Mouse (Mus musculus): ENCODE results near the gene Tor1b. TPM values are rescaled to one million over a fixed set of nuclear protein-coding genes. Genes with fewer than 3 reads are reported as not detected.

The Tor1b gene
- polyA plus RNA-seq, 1 experiment from 2014 or later = 24.7 TPM

- Histone ChIP-seq H3K4me1 (no peaks in the 10 kb centered on the region), H3K27ac (replicated peaks) (no peak overlapping the region), H3K27me3 (replicated peaks; ENCODE audit: low read depth, poor library complexity, severe bottlenecking) (no peaks in the 10 kb centered on the region), H3K36me3 (replicated peaks) (peaks cover 61% of the 10 kb centered on the region), H3K4me3 (no peak overlapping the region), H3K9me3 (no peaks in the 10 kb centered on the region)
- DNase-seq (ENCODE audit: low spot score) = no peak
- WGBS = 91% methylated on average over 5 of the region's 5 CpGs
Observed at GRCm38 (mm10) chr2:31006434-31006833, 53.7 kb downstream of the Tor1b start.

- peaks cover 62% of the 10 kb centered on the region for H3K36me3 ChIP-seq (replicated peaks)
- H3K27ac ChIP-seq (replicated peaks) = no peak overlapping the region
- H3K9me3 ChIP-seq = no peaks in the 10 kb centered on the region
- no peaks in the 10 kb centered on the region for H3K27me3 ChIP-seq (replicated peaks; ENCODE audit: low read depth, poor library complexity, severe bottlenecking)
- no peak overlapping the region for H3K4me3 ChIP-seq
- no peak for DNase-seq (ENCODE audit: low spot score)
- no peaks in the 10 kb centered on the region for H3K4me1 ChIP-seq
- 90% methylated on average over 5 of the region's 5 CpGs for WGBS
Observed at GRCm38 (mm10) chr2:31007208-31007607, 54.4 kb downstream of the Tor1b start.

Other genes with a start within 250 kb of the Tor1b start
- 2.4 and 3.1 TPM in 2 replicates for gene 1700001O22Rik, start 149.3 kb upstream of the Tor1b start, polyA plus RNA-seq (2016; fragmentation: Nextera tagmentation; extraction: Ambion mirVana)
- 134 and 135 TPM in 2 replicates for gene Ntmt1, start 145.1 kb upstream of the Tor1b start, polyA plus RNA-seq (2016; fragmentation: Nextera tagmentation; extraction: Ambion mirVana)
- 53.9 and 56.0 TPM in 2 replicates for gene Asb6, start 122.6 kb upstream of the Tor1b start, polyA plus RNA-seq (2016; fragmentation: Nextera tagmentation; extraction: Ambion mirVana)
- gene Prrx2, start 118.0 kb upstream of the Tor1b start, polyA plus RNA-seq (2016; fragmentation: Nextera tagmentation; extraction: Ambion mirVana) = 87.6 and 94.6 TPM in 2 replicates
- gene Ptges, start 23.1 kb upstream of the Tor1b start, polyA plus RNA-seq (2016; fragmentation: Nextera tagmentation; extraction: Ambion mirVana) = 10.2 and 10.3 TPM in 2 replicates
- gene Tor1a, start 15.0 kb downstream of the Tor1b start, polyA plus RNA-seq (2016; fragmentation: Nextera tagmentation; extraction: Ambion mirVana) = 81.6 and 85.6 TPM in 2 replicates
- 54.3 and 57.4 TPM in 2 replicates for gene BC005624, start 29.2 kb downstream of the Tor1b start, polyA plus RNA-seq (2016; fragmentation: Nextera tagmentation; extraction: Ambion mirVana)
- gene Usp20, start 29.3 kb downstream of the Tor1b start, polyA plus RNA-seq (2016; fragmentation: Nextera tagmentation; extraction: Ambion mirVana) = 16.6 and 17.0 TPM in 2 replicates
- gene Fnbp1, start 189.0 kb downstream of the Tor1b start, polyA plus RNA-seq (2016; fragmentation: Nextera tagmentation; extraction: Ambion mirVana) = 15.7 and 17.0 TPM in 2 replicates
- gene Gpr107, start 199.4 kb downstream of the Tor1b start, polyA plus RNA-seq (2016; fragmentation: Nextera tagmentation; extraction: Ambion mirVana) = 28.7 and 32.4 TPM in 2 replicates

Measured in embryonic facial prominence, embryonic 10.5 days (tissue).